ENCODE assay signal across 9 mouse cellular contexts in genomic region chr8:121651308-121651873, GRCm38 (mm10). TPM values are rescaled to one million over a fixed set of nuclear protein-coding genes. Genes with fewer than 3 reads are reported as not detected.
DNase-seq lines count a peak whose midpoint lies in the region; ATAC-seq lines count a peak whose summit lies in the region.
"Had no signal": no experiment of that assay in that cellular context is flagged by ENCODE, and none has a peak within 500 bp of the region (broad histone marks: within the 10 kb centered on the region; RNA-seq: fewer than 3 reads in every experiment).

No protein-coding gene starts in this region.

- peak overlapping the region; percentile 58 for H3K4me3 ChIP-seq in erythroblast, embryonic 14.5 days (replicated peaks)
- peak overlapping the region; percentile 72 for H3K4me3 ChIP-seq in intestine, embryonic 14.5 days (ENCODE audit: low read depth, low read length)
- H3K4me3 ChIP-seq in neural tube, embryonic 13.5 days: peak overlapping the region; percentile 63

- H3K4me1 ChIP-seq in erythroblast, embryonic 14.5 days (ENCODE audit: control insufficient read depth): peaks cover 2% of the 10 kb centered on the region
- peaks cover 30% of the 10 kb centered on the region for H3K4me1 ChIP-seq in intestine, embryonic 14.5 days (replicated peaks; ENCODE audit: control insufficient read depth, insufficient read depth, low read length)
- peaks cover 67% of the 10 kb centered on the region for H3K4me1 ChIP-seq in neural tube, embryonic 13.5 days (replicated peaks)

- DNase-seq in right cerebral cortex, adult 18-20 months: peak; percentile 27
- DNase-seq in right cerebral cortex, postnatal 4 days: no peak
- no peak for DNase-seq in intestine, embryonic 14.5 days (ENCODE audit: low spot score)
- no peak for DNase-seq in c-Kit-positive CD71-positive TER-119-positive erythroid progenitor cells, embryonic 14.5 days (ENCODE audit: low spot score)

- 9% methylated on average over 47 of the region's 47 CpGs for WGBS in intestine, embryonic 14.5 days
- 10% methylated on average over 47 of the region's 47 CpGs for WGBS in neural tube, embryonic 13.5 days

- no peaks in the 10 kb centered on the region for H3K36me3 ChIP-seq in erythroblast, embryonic 14.5 days (ENCODE audit: control insufficient read depth)
- no peaks in the 10 kb centered on the region; the same call in 1 of the 2 replicates for H3K36me3 ChIP-seq in intestine, embryonic 14.5 days (ENCODE audit: control insufficient read depth, insufficient read depth, low read length)
- H3K36me3 ChIP-seq in neural tube, embryonic 13.5 days: no peaks in the 10 kb centered on the region

- H3K27ac ChIP-seq in intestine, embryonic 14.5 days (ENCODE audit: low read depth): no peak overlapping the region
- H3K27ac ChIP-seq in neural tube, embryonic 13.5 days (replicated peaks): peak overlapping the region; percentile 78

- H3K9ac ChIP-seq in intestine, embryonic 14.5 days (ENCODE audit: low read length): peak overlapping the region; percentile 36
- peak overlapping the region; percentile 90 for H3K9ac ChIP-seq in neural tube, embryonic 13.5 days

- peaks cover 68% of the 10 kb centered on the region for H3K27me3 ChIP-seq in erythroblast, embryonic 14.5 days (ENCODE audit: control insufficient read depth)
- H3K27me3 ChIP-seq in intestine, embryonic 14.5 days (replicated peaks; ENCODE audit: control insufficient read depth, insufficient read depth, low read length): no peaks in the 10 kb centered on the region
- no peaks in the 10 kb centered on the region for H3K27me3 ChIP-seq in neural tube, embryonic 13.5 days

- H3K9me3 ChIP-seq in erythroblast, embryonic 14.5 days (ENCODE audit: control insufficient read depth, low read length): peaks cover 7% of the 10 kb centered on the region; the same call in 1 of the 2 replicates
- no peaks in the 10 kb centered on the region for H3K9me3 ChIP-seq in intestine, embryonic 14.5 days (ENCODE audit: control insufficient read depth, low read length)
- no peaks in the 10 kb centered on the region for H3K9me3 ChIP-seq in neural tube, embryonic 13.5 days

- peak overlapping the region; percentile 98 for H3K4me2 ChIP-seq in intestine, embryonic 14.5 days (ENCODE audit: low read length)
- peak overlapping the region; percentile 100 for H3K4me2 ChIP-seq in neural tube, embryonic 13.5 days

- ATAC-seq in erythroblast, adult 5-6 weeks (replicated peaks; ENCODE audit: low FRiP score, poor library complexity, severe bottlenecking): no peak
- ATAC-seq in intestine, embryonic 14.5 days (replicated peaks; ENCODE audit: low FRiP score, low TSS enrichment, low read depth): no peak
- no peak for ATAC-seq in neural tube, embryonic 13.5 days (ENCODE audit: low read depth)
- no peak for ATAC-seq in CD4-positive, CD25-positive, alpha-beta regulatory T cell, adult 4 months

RNA-seq across cellular contexts. Expression of gene Zcchc14, which starts 1.3 kb away (rescaled TPM):
- polyA plus RNA-seq in erythroblast, embryonic 14.5 days (2012): not detected in 2 replicates
- not detected in 2 replicates for total RNA-seq in erythroblast, adult 5-6 weeks (2015; ENCODE audit: low replicate concordance)
- 0.14 TPM in 1 of 2 replicates, not detected in the other for total RNA-seq in erythroblast, adult 5-6 weeks (2017; ENCODE audit: low replicate concordance)
- polyA plus RNA-seq in intestine, embryonic 14.5 days (2014; fragmentation: Nextera tagmentation; extraction: Ambion mirVana): 21.9 and 25.1 TPM in 2 replicates
- polyA plus RNA-seq in neural tube, embryonic 13.5 days (2015; fragmentation: Nextera tagmentation; extraction: Ambion mirVana): 22.2 and 23.6 TPM in 2 replicates
- under 1 TPM; 0.17 to 0.46 TPM for polyA plus RNA-seq in CD4-positive, CD25-positive, alpha-beta regulatory T cell, adult 4 months (2017; shearing (Covaris generic))
- total RNA-seq: CH12.LX had no signal

Comparison
In these comparisons a context has a peak if more than half of its experiments do, and no peak if none do; other contexts are left out.
1. RNA of gene Zcchc14, which starts 1.3 kb away (polyA plus RNA-seq): 22.2 to 23.6 TPM in neural tube, embryonic 13.5 days and 21.9 to 25.1 TPM in intestine, embryonic 14.5 days; 0.17 to 0.46 TPM in CD4-positive, CD25-positive, alpha-beta regulatory T cell, adult 4 months and not detected in erythroblast, embryonic 14.5 days; every median in the first group is over 10 times any median in the second.
2. Peak in every context shown above with its lines, with median percentiles within 50 percentile points of each other: H3K4me3 ChIP-seq.